Mouse (Mus musculus) stomach, embryonic 14.5 days (tissue): ENCODE results near the gene Wfdc10. TPM values are rescaled to one million over a fixed set of nuclear protein-coding genes. Genes with fewer than 3 reads are reported as not detected.

ENCODE experiments used
- ATAC-seq: fragments of 200-750 bp; cut with Nextera tagmentation; 2 replicates; pipeline ENCODE4 v1.8.0; 2017; ENCODE audit warnings: low read depth, moderate TSS enrichment; ENCODE audit not compliant: insufficient number of reproducible peaks, insufficient read depth, low FRiP score
- H3K27ac ChIP-seq: fragments of 300-500 bp; sonication (generic); 2 replicates; pipeline ENCODE4 v1.5.1; 2014; ENCODE audit warnings: mild to moderate bottlenecking, low read length, moderate library complexity, mixed read lengths
- H3K27me3 ChIP-seq: fragments of 300-500 bp; sonication (generic); 2 replicates; pipeline ENCODE4 v1.6.1; 2014; ENCODE audit warnings: low read length, control low read depth, mixed read lengths; ENCODE audit not compliant: control insufficient read depth, insufficient read depth
- H3K36me3 ChIP-seq: fragments of 300-500 bp; sonication (generic); 2 replicates; pipeline ENCODE4 v1.6.1; 2014; ENCODE audit warnings: mild to moderate bottlenecking, control low read depth, low read length, moderate library complexity, mixed read lengths; ENCODE audit not compliant: control insufficient read depth, insufficient read depth
- H3K4me1 ChIP-seq: fragments of 300-500 bp; sonication (generic); 2 replicates; pipeline ENCODE4 v1.6.1; 2014; ENCODE audit warnings: low read length, control low read depth, mixed read lengths; ENCODE audit not compliant: control insufficient read depth, insufficient read depth
- H3K4me2 ChIP-seq: fragments of 300-500 bp; sonication (generic); replicated peaks from 2 replicates; pipeline ENCODE4 v1.6.1; 2014; ENCODE audit warnings: low read depth, low read length, control low read depth
- H3K4me3 ChIP-seq: fragments of 300-500 bp; sonication (generic); 2 replicates; pipeline ENCODE4 v1.5.1; 2014; ENCODE audit warnings: low read depth, low read length, control low read depth
- H3K9ac ChIP-seq: fragments of 300-500 bp; sonication (generic); replicated peaks from 2 replicates; pipeline ENCODE4 v1.6.1; 2014; ENCODE audit warnings: low read depth, mild to moderate bottlenecking, control low read depth, low read length, moderate library complexity, mixed read lengths
- H3K9me3 ChIP-seq: fragments of 300-500 bp; sonication (generic); 2 replicates; pipeline ENCODE4 v1.6.1; 2016; ENCODE audit warnings: low read depth, low read length, control low read depth; ENCODE audit not compliant: control insufficient read depth
- WGBS: fragments of 180-500 bp; shearing (Covaris S2); extraction: QIAGEN DNeasy Blood & Tissue Kit; methylation state at CpG from one replicate; pipeline ENCODE4 v1.1.7; 2014; 5-methylcytosine and 5-hydroxymethylcytosine counted together
- polyA plus RNA-seq: library from polyadenylated mRNA; unstranded; fragments of >200 nt; fragmentation: Nextera tagmentation; extraction: Ambion mirVana; gene quantifications from 2 replicates; pipeline ENCODE4 v1.2.1, GENCODE M21; 2014

Gene Wfdc10
- polyA plus RNA-seq, 1 experiment from 2014 or later: 1.3 TPM

DNA sequence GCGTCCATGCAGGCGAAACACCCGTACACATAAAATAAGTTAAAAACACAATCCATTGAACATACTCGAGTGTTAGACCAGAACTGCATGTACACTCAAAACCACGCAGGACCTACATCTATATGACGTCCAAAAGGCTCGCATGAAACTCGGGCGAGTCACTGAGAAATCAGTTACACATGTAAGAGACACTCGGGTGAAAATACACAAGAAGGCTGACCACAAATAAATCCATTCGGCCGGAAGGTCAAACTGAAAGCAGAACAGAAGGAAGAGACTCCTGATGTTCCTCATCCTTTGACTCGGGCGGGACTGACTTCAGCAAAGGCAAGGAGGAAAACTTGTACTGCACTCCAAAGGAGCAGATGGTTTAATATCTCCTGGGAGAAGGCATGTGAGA lies 50.1 kb downstream of the Wfdc10 start:
- Histone ChIP-seq H3K27me3 (no peaks in the 10 kb centered on the region), H3K9me3 (no peaks in the 10 kb centered on the region), H3K4me3 (no peak overlapping the region), H3K4me2 (no peak overlapping the region), H3K4me1 (no peaks in the 10 kb centered on the region), H3K9ac (no peak overlapping the region), H3K36me3 (no peaks in the 10 kb centered on the region), H3K27ac (no peak overlapping the region)
- 90% methylated on average over 14 of the region's 14 CpGs for WGBS
- no peak for ATAC-seq

Other genes with a start within 250 kb of the Wfdc10 start
- 104 and 120 TPM in 2 replicates for gene Sdc4, start 212.2 kb upstream of the Wfdc10 start, polyA plus RNA-seq
- gene Sys1, start 199.1 kb upstream of the Wfdc10 start, polyA plus RNA-seq: 65.0 and 67.6 TPM in 2 replicates
- gene Gm20458, start 195.1 kb upstream of the Wfdc10 start, polyA plus RNA-seq: 7.0 and 19.1 TPM in 2 replicates
- not detected in 2 replicates for gene Trp53tg5, start 182.3 kb upstream of the Wfdc10 start, polyA plus RNA-seq
- gene Dbndd2, start 169.9 kb upstream of the Wfdc10 start, polyA plus RNA-seq: 8.8 and 17.9 TPM in 2 replicates
- 83.0 and 86.0 TPM in 2 replicates for gene Pigt, start 158.5 kb upstream of the Wfdc10 start, polyA plus RNA-seq
- gene Wfdc2, start 93.6 kb upstream of the Wfdc10 start, polyA plus RNA-seq: 241 and 274 TPM in 2 replicates
- gene Spint3, start 82.6 kb upstream of the Wfdc10 start, polyA plus RNA-seq: not detected in 2 replicates
- 2.1 and 2.3 TPM in 2 replicates for gene Wfdc6a, start 70.6 kb upstream of the Wfdc10 start, polyA plus RNA-seq
- gene Eppin, start 62.5 kb upstream of the Wfdc10 start, polyA plus RNA-seq: not detected in 2 replicates
- not detected in 2 replicates for gene Wfdc6b, start 42.5 kb upstream of the Wfdc10 start, polyA plus RNA-seq
- gene Wfdc8, start 42.4 kb upstream of the Wfdc10 start, polyA plus RNA-seq: not detected in 2 replicates
- not detected in 2 replicates for gene Wfdc16, start 17.2 kb upstream of the Wfdc10 start, polyA plus RNA-seq
- not detected in 2 replicates for gene Wfdc9, start 537 bp downstream of the Wfdc10 start, polyA plus RNA-seq
- not detected in 2 replicates for gene Wfdc11, start 18.0 kb downstream of the Wfdc10 start, polyA plus RNA-seq
- 2.4 and 2.5 TPM in 2 replicates for gene Wfdc13, start 29.1 kb downstream of the Wfdc10 start, polyA plus RNA-seq
- gene Spint4, start 42.5 kb downstream of the Wfdc10 start, polyA plus RNA-seq: not detected in 2 replicates
- gene Spint5, start 59.3 kb downstream of the Wfdc10 start, polyA plus RNA-seq: not detected in 2 replicates
- 0.78 and 0.95 TPM in 2 replicates for gene Wfdc3, start 89.9 kb downstream of the Wfdc10 start, polyA plus RNA-seq
- 64.0 and 69.8 TPM in 2 replicates for gene Dnttip1, start 89.9 kb downstream of the Wfdc10 start, polyA plus RNA-seq
- gene Ube2c, start 113.9 kb downstream of the Wfdc10 start, polyA plus RNA-seq: 396 and 433 TPM in 2 replicates
- gene Tnnc2, start 123.9 kb downstream of the Wfdc10 start, polyA plus RNA-seq: 1.1 and 2.1 TPM in 2 replicates
- 24.4 and 29.5 TPM in 2 replicates for gene Snx21, start 129.8 kb downstream of the Wfdc10 start, polyA plus RNA-seq
- 18.8 and 19.2 TPM in 2 replicates for gene Acot8, start 148.8 kb downstream of the Wfdc10 start, polyA plus RNA-seq
- gene Zswim3, start 149.1 kb downstream of the Wfdc10 start, polyA plus RNA-seq: 9.0 and 9.2 TPM in 2 replicates
- gene Zswim1, start 166.6 kb downstream of the Wfdc10 start, polyA plus RNA-seq: 16.0 and 17.6 TPM in 2 replicates
- not detected in 2 replicates for gene Spata25, start 172.5 kb downstream of the Wfdc10 start, polyA plus RNA-seq
- 130 and 134 TPM in 2 replicates for gene Ctsa, start 176.8 kb downstream of the Wfdc10 start, polyA plus RNA-seq
- 6.3 and 8.3 TPM in 2 replicates for gene Neurl2, start 177.4 kb downstream of the Wfdc10 start, polyA plus RNA-seq
- 50.6 and 53.2 TPM in 2 replicates for gene Pltp, start 201.7 kb downstream of the Wfdc10 start, polyA plus RNA-seq
- gene Pcif1, start 223.3 kb downstream of the Wfdc10 start, polyA plus RNA-seq: 70.6 and 87.3 TPM in 2 replicates